Mouse (Mus musculus) embryonic fibroblast, embryonic 13.5 days (primary cell): Measurements from ENCODE around the gene D1Ertd622e. TPM values are rescaled to one million over a fixed set of nuclear protein-coding genes. Genes with fewer than 3 reads are reported as not detected.

Source experiments
- H3K27ac ChIP-seq: 2 replicates; pipeline ENCODE4 v1.5.1; 2012; ENCODE audit warnings: low read length, control low read depth, inconsistent platforms; ENCODE audit not compliant: insufficient read depth
- H3K4me1 ChIP-seq: 2 replicates; pipeline ENCODE4 v1.6.1; 2011; ENCODE audit warnings: low read length; ENCODE audit not compliant: control insufficient read depth, insufficient read depth
- H3K4me3 ChIP-seq: 2 replicates; pipeline ENCODE4 v1.5.1; 2011; ENCODE audit warnings: mild to moderate bottlenecking, control low read depth, low read length; ENCODE audit not compliant: insufficient read depth
- CTCF ChIP-seq: IDR thresholded peaks from 2 replicates; pipeline ENCODE4 v1.5.1; 2011; ENCODE audit warnings: mild to moderate bottlenecking, control low read depth, low read length, moderate library complexity, borderline replicate concordance; ENCODE audit not compliant: insufficient read depth
- POLR2A ChIP-seq: IDR thresholded peaks from 2 replicates; pipeline ENCODE4 v1.6.1; 2011; ENCODE audit warnings: low read depth, mild to moderate bottlenecking, control low read depth, low read length, moderate library complexity
- polyA plus RNA-seq: library from polyadenylated mRNA; stranded (reverse); fragments of >200 nt; gene quantifications from 2 replicates; pipeline ENCODE4 v1.2.4, GENCODE M21; 2011; ENCODE audit warnings: low read depth; ENCODE audit not compliant: missing spikeins, insufficient read length

D1Ertd622e gene
- polyA plus RNA-seq, 1 experiment = 9.8 TPM

DNA sequence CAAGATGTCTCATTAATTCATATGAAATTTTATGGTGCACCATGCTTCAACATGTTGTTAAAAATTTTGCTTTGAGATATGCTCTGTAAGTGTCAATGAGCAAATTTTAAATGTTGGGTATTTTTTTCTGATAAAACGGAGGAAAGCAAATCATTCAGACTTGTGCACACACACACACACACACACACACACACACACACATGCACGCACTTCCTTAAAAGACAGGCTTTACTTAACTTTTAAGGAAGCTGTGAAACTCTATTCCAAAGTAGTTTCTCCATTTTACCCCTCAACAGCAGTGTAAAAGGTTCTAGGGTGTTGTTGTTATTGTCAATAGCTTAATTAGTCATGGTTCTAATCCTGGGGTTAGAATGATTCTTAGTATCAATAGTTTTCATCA lies 14.2 kb upstream of the D1Ertd622e start:
- Histone ChIP-seq H3K4me1 (no peaks in the 10 kb centered on the region), H3K4me3 (no peak overlapping the region), H3K27ac (no peak overlapping the region)
- no peak for TF ChIP-seq POLR2A
- no peak for TF ChIP-seq CTCF

DNA sequence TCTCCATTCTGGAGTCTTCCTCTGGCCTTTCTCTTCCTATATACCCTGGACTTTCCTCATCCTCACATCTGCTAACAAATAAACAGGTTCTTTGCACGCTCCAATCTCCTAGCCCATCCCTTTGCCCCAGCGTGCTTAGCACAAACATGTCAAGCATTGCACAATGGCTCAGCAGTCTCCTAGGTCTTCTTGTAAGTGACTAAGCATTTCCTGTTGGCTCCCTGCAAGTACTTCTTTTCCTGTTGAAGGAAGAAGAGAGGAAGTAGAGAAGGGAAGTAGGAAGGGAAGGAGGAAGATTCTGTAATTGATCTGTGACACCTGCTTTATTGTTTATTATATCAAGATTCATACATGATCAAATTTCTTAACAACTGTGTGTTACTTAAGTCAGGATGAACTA lies 11.0 kb upstream of the D1Ertd622e start:
- Histone ChIP-seq H3K4me3 (no peak overlapping the region), H3K4me1 (no peaks in the 10 kb centered on the region), H3K27ac (no peak overlapping the region)
- TF ChIP-seq CTCF = no peak
- no peak for TF ChIP-seq POLR2A

DNA sequence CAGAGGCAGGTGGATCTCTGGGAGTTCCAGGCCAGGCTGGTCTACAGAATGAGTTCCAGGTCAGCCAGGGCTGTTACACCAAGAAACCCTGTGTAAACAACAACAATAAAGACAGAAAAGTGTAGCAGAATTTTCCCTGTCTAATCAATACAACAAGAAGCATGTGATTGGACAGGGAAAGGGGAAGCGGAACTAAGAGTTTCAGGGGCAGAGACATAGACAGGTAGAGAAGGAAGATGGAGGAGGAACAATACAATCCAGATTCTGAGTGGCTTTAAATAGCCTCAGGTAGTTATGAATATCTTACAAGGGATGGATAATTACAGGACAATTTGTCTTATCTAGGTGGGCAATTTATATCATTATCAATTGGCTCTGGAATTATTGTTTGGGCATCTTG lies 5.4 kb upstream of the D1Ertd622e start:
- Histone ChIP-seq H3K27ac (no peak overlapping the region), H3K4me1 (no peaks in the 10 kb centered on the region), H3K4me3 (no peak overlapping the region)
- no peak for TF ChIP-seq CTCF
- no peak for TF ChIP-seq POLR2A

DNA sequence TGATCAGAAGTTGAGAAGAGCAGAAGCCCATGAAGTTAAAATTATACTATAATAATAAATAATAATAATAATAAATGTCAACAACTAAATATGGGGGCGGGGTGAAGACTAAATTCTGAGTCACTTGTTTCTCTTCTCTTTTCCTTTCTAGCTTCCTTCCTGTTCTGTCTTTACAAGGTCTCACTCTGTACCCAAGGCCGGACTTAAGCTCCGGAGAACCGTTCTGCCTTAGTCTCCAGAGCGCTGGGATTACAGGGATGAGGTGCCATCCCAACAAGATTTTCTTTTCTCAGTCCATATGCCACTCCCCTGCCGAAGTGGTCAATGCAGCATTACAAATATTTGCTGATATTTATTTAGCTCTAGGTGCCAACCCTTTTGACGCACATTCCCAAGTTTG lies 450 bp upstream of the D1Ertd622e start:
- TF ChIP-seq CTCF (no peak), POLR2A (no peak)
- Histone ChIP-seq H3K27ac (no peak overlapping the region), H3K4me1 (peaks cover 8% of the 10 kb centered on the region; the same call in 1 of the 2 replicates), H3K4me3 (peak overlapping the region; percentile 56)

DNA sequence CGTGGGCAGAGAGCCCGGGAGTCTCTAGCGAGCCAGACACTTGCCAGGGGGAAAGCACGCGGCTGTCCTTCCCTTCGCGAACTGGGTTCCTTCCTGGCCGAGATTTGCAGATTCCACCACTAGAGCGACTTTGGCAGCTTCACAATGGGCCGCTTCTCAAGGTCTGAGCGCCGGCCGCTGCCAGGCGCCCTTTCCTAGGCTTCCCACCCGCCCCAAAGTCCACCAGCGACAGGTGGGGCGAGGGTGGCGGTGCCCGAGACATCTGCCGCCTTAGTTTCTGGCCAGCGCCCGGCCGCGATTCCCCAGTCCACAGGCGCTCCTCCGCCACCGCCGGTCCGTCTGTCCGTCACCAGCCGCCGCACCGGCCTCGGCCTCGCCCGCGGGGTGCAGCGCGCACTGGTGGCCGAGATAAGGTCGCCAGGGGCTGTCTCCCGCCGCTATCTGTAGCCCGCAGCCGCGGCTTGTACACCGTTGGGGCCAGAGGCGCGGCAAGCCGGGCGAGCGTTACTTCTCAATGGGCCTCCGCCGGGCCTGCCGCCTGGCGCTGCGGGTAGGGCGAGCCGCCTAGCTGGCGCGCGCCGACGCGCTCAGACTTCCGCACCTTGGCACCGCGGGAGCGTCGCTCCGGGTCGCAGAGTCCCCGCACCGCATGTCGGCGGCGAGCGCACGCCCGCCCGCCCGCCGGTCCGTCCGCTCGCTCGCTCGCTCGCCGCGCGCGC lies 1.0 kb downstream of the D1Ertd622e start:
- Histone ChIP-seq H3K4me3 (peak overlapping the region; percentile 84), H3K27ac (peak overlapping the region; percentile 46), H3K4me1 (peaks cover 10% of the 10 kb centered on the region)
- no peak for TF ChIP-seq POLR2A
- TF ChIP-seq CTCF = no peak

DNA sequence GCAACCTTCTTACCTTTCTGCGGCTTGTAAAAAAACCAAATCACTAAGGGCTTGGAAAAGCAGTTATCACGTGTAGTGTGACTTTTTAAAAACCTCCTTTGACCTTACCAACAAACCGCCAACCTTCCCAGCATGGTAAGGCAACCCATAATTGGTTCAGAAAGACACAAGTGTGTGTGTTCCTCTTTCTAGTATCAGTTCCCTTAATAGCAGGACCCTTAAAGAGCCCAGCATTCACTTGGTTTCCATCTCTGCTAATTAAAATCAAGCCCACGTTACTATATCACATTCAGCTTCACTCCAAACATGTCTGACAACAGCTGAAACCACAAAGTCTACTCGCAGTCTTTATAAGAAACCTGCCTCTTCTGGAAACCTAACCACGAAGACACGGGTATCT lies 2.5 kb downstream of the D1Ertd622e start:
- H3K4me3 ChIP-seq = peak overlapping the region; percentile 7; the same call in 1 of the 2 replicates
- peaks cover 10% of the 10 kb centered on the region for H3K4me1 ChIP-seq
- no peak overlapping the region for H3K27ac ChIP-seq
- TF ChIP-seq POLR2A = no peak
- no peak for TF ChIP-seq CTCF

DNA sequence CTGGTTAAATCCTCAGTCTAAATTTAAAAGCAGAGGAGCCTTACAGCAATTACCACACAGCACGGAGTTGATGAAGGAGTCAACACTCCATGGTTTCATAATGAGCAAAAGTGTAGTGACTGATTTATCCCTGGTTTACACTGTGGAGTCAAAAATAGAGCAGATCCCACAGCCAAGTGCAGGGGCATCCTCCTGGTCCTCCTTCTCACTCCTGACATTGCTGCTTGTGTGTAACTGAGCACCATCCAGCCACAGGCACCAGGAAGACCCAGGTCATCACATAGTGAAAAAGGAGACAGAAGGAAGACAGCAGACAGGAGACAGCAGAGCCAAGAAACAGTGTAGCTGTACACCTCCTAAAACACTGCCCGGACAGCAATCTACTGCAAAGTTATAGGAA lies 4.1 kb downstream of the D1Ertd622e start:
- H3K27ac ChIP-seq = no peak overlapping the region
- no peak overlapping the region for H3K4me3 ChIP-seq
- TF ChIP-seq POLR2A (no peak), CTCF (no peak)
- H3K4me1 ChIP-seq = peaks cover 10% of the 10 kb centered on the region

DNA sequence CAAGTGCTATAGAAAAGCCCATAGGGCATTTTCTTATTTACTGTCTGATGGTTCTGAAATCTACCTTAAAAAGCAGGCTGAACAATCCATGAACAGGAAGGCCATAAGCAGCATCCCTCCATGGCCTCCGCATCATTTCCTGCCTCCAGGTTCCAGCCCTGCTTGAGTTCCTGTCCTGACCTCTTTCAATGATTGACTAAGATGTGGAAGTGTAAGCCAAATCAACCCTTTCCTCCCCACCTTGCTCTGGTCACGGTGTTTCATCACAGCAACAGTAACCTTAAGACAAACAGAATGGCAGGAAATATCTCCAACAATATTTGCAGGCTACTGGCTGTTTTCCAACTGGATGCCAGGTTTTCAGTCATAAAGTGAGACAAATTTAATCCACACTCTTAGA lies 4.7 kb downstream of the D1Ertd622e start:
- H3K27ac ChIP-seq = no peak overlapping the region
- peaks cover 10% of the 10 kb centered on the region for H3K4me1 ChIP-seq
- no peak overlapping the region for H3K4me3 ChIP-seq
- no peak for TF ChIP-seq CTCF
- no peak for TF ChIP-seq POLR2A

DNA sequence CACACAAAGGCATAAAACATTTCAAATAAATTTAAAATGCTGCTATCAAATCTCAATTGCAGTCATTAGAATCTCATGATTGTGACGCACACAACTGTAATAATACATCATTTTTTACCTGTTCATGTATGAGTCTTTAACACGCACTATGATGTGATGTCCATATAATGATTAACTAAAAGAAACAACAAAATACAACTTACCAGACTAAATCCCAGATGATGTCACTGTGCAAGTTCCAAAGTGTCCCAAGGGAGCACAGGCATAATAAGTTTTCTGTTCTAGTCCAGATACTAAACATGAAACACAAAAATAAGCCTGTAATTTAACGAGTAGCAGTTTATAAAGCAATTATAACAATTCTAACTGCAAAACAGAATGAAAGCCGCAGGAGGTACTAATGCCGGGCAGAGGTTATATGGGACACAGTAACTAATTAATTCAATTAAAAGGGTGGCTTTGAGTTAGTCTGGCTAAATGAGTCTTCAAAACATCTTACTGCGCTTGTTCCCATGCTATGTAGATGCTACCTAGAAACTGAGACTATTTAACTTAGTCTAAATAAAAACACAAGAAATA lies 7.4 kb downstream of the D1Ertd622e start:
- Histone ChIP-seq H3K4me1 (peaks cover 16% of the 10 kb centered on the region), H3K4me3 (no peak overlapping the region), H3K27ac (no peak overlapping the region)
- TF ChIP-seq CTCF (no peak), POLR2A (no peak)

DNA sequence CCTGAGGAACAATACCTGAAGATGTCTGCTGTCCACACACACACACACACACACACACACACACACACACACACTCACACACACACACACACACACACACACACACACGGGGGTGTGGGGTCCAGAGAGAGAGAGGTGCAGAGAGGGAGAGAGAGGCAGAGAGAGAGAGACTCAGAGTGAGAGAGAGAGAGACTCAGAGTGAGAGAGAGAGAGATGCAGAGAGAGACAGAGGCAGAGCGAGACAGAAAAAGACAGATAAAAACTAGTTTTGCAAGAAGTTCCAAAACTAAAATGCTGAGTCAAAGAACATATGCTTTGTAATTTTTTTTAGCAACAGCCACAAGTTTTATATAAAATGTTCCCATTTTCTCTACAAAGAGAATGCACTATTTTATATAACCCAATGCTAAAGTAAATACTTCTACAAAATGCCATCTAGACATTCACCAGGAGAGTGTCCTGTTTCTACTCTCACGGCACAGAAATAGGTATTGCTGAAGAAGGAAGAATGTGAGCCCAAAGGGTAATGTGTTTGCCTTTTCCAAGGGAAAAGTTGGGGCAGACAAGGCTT lies 11.2 kb downstream of the D1Ertd622e start:
- no peak overlapping the region for H3K4me3 ChIP-seq
- H3K27ac ChIP-seq = peak overlapping the region; percentile 65
- no peak for TF ChIP-seq POLR2A
- no peak for TF ChIP-seq CTCF
- H3K4me1 ChIP-seq = peaks cover 7% of the 10 kb centered on the region

DNA sequence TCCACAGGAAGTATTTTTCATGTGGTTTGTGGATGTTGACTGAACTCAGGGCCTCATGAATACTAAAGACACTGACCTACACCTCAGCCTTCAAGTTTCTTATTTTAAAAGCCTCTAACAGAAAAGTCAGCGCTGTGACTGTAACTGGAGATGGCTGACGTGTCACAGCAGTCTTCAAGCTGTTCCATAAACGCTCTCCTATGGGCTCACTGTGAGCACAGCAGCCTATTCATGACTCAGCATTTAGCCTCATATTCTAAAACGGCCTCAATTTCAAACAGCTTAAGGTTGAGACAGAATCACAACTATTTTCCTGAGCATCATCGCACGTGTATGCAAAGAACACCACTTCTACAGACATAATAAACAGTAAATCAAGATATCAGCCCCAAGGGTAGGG lies 11.8 kb downstream of the D1Ertd622e start:
- Histone ChIP-seq H3K4me3 (no peak overlapping the region), H3K27ac (peak overlapping the region; percentile 65), H3K4me1 (peaks cover 7% of the 10 kb centered on the region)
- TF ChIP-seq CTCF (no peak), POLR2A (no peak)
